Mouse (Mus musculus) kidney, adult 9 months (tissue): ENCODE measurements around the gene Gm13101.
A peak's percentile ranks its signal among the peaks of the same experiment; 100 is the strongest.
"Not testable (repeated sequence)": the region's sequence is repeated elsewhere in the genome, so short reads cannot be mapped to it uniquely, and the experiment has no call there.

Experiments used
- DNase-seq: peaks from one replicate; pipeline ENCODE4 v3.0.0; 2022

Gene Gm13101

GRCm38 (mm10) chr4:143966850-143967249, at the start of gene Gm13101:
Gene Gm13101, minus strand, starts transcription at chr4:143966950.
- DNase-seq, result not testable (repeated sequence)

GRCm38 (mm10) chr4:143994269-143994668, 27.5 kb upstream of the Gm13101 start, which contains the start of gene Pramef17:
Gene Pramef17, minus strand, starts transcription at chr4:143994369.
- not testable (repeated sequence) for DNase-seq

GRCm38 (mm10) chr4:143988126-143988525, 21.4 kb upstream of the Gm13101 start:
- DNase-seq, result peak; percentile 55

- DNase-seq, result peak; percentile 69
These were observed 20.8 kb upstream of the Gm13101 start for GRCm38 (mm10) chr4:143987475-143987941.

GRCm38 (mm10) chr4:143985733-143986132, 19.0 kb upstream of the Gm13101 start:
- DNase-seq, result peak; percentile 42

GRCm38 (mm10) chr4:143985165-143985564, 18.4 kb upstream of the Gm13101 start:
- peak; percentile 14 for DNase-seq

GRCm38 (mm10) chr4:143983446-143983845, 16.7 kb upstream of the Gm13101 start:
- DNase-seq, result not testable (repeated sequence)

- DNase-seq, result not testable (repeated sequence)
These were observed 15.8 kb downstream of the Gm13101 start, which contains the start of gene Pramef25 for GRCm38 (mm10) chr4:143950916-143951315. Gene Pramef25, minus strand, starts transcription at chr4:143951016.
